Mouse (Mus musculus) G1E (cell line): ENCODE data around the gene Zfp777. TPM values are rescaled to one million over a fixed set of nuclear protein-coding genes. Genes with fewer than 3 reads are reported as not detected.

Source experiments
- ATAC-seq: 2 replicates; pipeline ENCODE4 v1.8.0; 2016; ENCODE audit warnings: mild to moderate bottlenecking; ENCODE audit not compliant: insufficient number of reproducible peaks, poor library complexity, low FRiP score, severe bottlenecking; ENCODE audit errors: extremely low read depth
- DNase-seq: peaks from one replicate; pipeline ENCODE4 v3.0.0; 2012; ENCODE audit warnings: low spot score
- H3K27me3 ChIP-seq: 2 replicates; pipeline ENCODE4 v1.6.1; 2012; ENCODE audit warnings: mild to moderate bottlenecking, low read length, inconsistent platforms; ENCODE audit not compliant: insufficient read depth
- H3K36me3 ChIP-seq: replicated peaks from 2 replicates; pipeline ENCODE3; 2012; ENCODE audit warnings: mild to moderate bottlenecking, inconsistent platforms
- H3K4me1 ChIP-seq: 2 replicates; pipeline ENCODE4 v1.6.1; 2012; ENCODE audit warnings: low read depth, low read length, inconsistent platforms, mixed read lengths; ENCODE audit not compliant: insufficient read depth
- H3K4me3 ChIP-seq: 2 replicates; pipeline ENCODE4 v1.5.1; 2012; ENCODE audit warnings: low read depth, mild to moderate bottlenecking, inconsistent platforms, low read length, moderate library complexity, mixed read lengths
- H3K9me3 ChIP-seq: replicated peaks from 2 replicates; pipeline ENCODE4 v1.6.1; 2012; ENCODE audit warnings: inconsistent platforms
- CTCF ChIP-seq: IDR thresholded peaks from 2 replicates; pipeline ENCODE4 v1.5.1; 2012; ENCODE audit warnings: low read depth, low read length, inconsistent platforms, mixed read lengths
- GATA1 ChIP-seq: IDR thresholded peaks from 2 replicates; pipeline ENCODE4 v1.6.1; 2012; ENCODE audit warnings: borderline replicate concordance, low read length, inconsistent platforms, mixed read lengths
- GATA2 ChIP-seq: IDR thresholded peaks from 2 replicates; pipeline ENCODE4 v1.6.1; 2012; ENCODE audit warnings: low read depth, low read length, inconsistent platforms, borderline replicate concordance
- POLR2AphosphoS5 ChIP-seq: IDR thresholded peaks from 2 replicates; pipeline ENCODE4 v1.6.1; 2012; ENCODE audit warnings: low read depth, low read length, inconsistent platforms; ENCODE audit not compliant: insufficient replicate concordance
- TAL1 ChIP-seq: conservative IDR thresholded peaks from 2 replicates; pipeline ENCODE4 v1.6.1; 2012; ENCODE audit warnings: low read depth, low read length, inconsistent platforms, mixed read lengths
- polyA plus RNA-seq: library from polyadenylated mRNA; stranded (reverse); fragments of >175 nt; gene quantifications from 2 replicates; pipeline ENCODE4 v1.2.3, GENCODE M21; 2012
- total RNA-seq, 2 experiments: library from RNA; stranded (forward) in 1 of 2; stranded (reverse) in 1 of 2; fragments of 200-1000 nt in 1 of 2; fragments of >200 nt in 1 of 2; fragmentation: Nextera tagmentation in 1 of 2; gene quantifications; 2 replicates each; pipeline ENCODE4 v1.2.3; 2014 to 2017

Zfp777 gene
- total and polyA plus RNA-seq, 3 experiments, result 25.4 to 69.6 (median 28.0) TPM

DNA sequence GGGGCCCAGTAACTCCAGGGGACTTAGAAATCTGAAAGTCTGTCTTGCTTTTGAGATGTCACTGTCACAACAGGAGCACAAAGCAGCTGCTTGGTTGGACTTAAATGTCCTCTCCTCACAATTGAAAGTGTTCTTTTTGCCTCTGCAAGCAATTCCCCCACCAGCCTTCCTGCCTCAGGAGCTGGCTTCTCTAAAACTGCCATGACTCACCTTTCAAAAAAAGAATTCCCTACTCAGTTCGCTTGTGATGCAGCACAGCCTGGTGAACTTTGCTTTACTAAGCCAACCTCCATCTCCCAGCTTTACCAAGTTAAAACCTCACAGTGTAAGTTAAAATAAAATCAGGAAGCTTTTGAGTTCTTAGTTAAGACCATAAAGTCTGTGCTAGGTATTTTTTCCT, 27.0 kb downstream of the Zfp777 start:
- TF ChIP-seq TAL1 (no peak), CTCF (no peak), POLR2AphosphoS5 (no peak), GATA1 (no peak), GATA2 (no peak)
- Histone ChIP-seq H3K36me3 (peaks cover 81% of the 10 kb centered on the region), H3K9me3 (peaks cover 7% of the 10 kb centered on the region; the same call in 1 of the 2 replicates), H3K27me3 (no peaks in the 10 kb centered on the region; the same call in 1 of the 2 replicates), H3K4me1 (peaks cover 6% of the 10 kb centered on the region), H3K4me3 (no peak overlapping the region)
- DNase-seq (no peak), ATAC-seq (no peak)

DNA sequence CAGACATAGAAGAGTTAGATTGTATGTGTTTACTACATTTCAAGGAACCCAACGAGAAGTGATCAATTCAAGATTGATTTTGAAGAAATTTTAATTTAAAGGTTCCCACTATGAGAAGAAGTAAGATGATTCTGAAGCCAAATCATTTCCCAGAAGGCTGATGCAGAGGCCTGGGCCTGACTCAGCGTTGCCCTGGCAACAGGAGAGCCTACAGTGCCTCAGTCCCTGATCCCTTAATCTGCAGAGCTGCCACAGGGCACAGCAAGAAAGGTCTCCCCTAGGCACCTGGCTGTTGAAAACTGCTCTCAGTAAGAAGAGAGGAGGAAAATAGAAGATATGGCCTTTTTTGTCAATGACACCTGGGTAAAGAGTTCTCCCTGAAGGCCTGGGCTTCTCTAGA, 28.7 kb downstream of the Zfp777 start:
- ATAC-seq, result no peak
- Histone ChIP-seq H3K27me3 (no peaks in the 10 kb centered on the region; the same call in 1 of the 2 replicates), H3K36me3 (peaks cover 64% of the 10 kb centered on the region), H3K4me3 (no peak overlapping the region), H3K4me1 (peaks cover 13% of the 10 kb centered on the region), H3K9me3 (0 out of 2 replicates have a peak, but pooled peaks cover 2% of the 10 kb centered on the region)
- TF ChIP-seq GATA2 (no peak), TAL1 (no peak), POLR2AphosphoS5 (no peak), CTCF (no peak), GATA1 (no peak)
- DNase-seq, result no peak

DNA sequence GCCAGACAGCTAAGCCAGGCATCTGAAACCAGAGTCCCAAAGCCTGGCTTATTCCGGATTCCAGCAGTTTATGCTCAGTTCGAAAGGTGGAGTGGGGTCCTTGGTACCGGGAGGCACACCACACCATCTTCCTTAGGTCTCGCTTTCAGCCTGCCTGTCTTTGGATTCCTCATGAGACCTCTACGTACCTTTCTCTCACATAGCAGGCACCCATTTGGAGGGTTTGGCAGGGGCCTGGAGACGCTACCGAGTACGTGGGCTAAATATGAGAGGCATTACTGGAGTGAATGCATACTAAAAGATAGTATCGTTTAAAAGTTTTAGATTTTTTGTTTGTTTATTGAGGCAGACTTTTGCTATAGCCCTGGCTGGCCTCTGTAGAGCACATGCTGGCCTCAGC, 31.9 kb downstream of the Zfp777 start:
- peaks cover 36% of the 10 kb centered on the region for H3K36me3 ChIP-seq
- no peaks in the 10 kb centered on the region for H3K9me3 ChIP-seq
- peaks cover 13% of the 10 kb centered on the region for H3K4me1 ChIP-seq
- H3K27me3 ChIP-seq, result 0 out of 2 replicates have a peak, but pooled peaks cover 3% of the 10 kb centered on the region
- TF ChIP-seq GATA2 (no peak), GATA1 (no peak), POLR2AphosphoS5 (no peak), TAL1 (no peak), CTCF (no peak)
- ATAC-seq (no peak), DNase-seq (no peak)
- H3K4me3 ChIP-seq, result no peak overlapping the region

DNA sequence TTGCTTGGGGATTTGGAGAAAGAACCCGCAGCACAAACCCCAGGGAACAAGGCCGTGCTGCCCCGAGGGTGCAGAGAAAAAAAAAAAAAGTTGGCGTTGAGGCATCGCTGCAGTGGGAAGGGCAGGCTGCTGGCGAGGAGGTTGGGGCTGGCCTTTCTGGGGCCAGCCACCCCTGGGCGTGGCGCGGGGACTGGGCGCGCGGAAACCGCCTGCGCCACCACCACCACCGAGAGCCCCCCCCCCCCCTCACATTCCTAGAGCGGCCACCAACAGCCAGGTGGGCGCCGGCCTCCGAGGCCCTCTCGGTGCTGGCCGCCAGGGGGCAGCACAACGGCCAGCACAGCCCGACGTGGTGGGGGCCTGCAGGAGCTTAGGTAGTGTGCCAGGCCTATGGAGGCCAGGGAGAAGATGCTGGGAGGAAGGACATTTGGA, 32.6 kb downstream of the Zfp777 start:
- DNase-seq (peak; percentile 86), ATAC-seq (peak; percentile 40; the same call in 1 of the 2 replicates)
- peak; percentile 68; the same call in 1 of the 2 replicates for TF ChIP-seq CTCF
- TF ChIP-seq GATA2, result no peak
- TF ChIP-seq POLR2AphosphoS5, result no peak
- TF ChIP-seq TAL1, result no peak
- TF ChIP-seq GATA1, result no peak
- H3K36me3 ChIP-seq, result peaks cover 29% of the 10 kb centered on the region
- 0 out of 2 replicates have a peak, but pooled peaks cover 3% of the 10 kb centered on the region for H3K27me3 ChIP-seq
- H3K4me3 ChIP-seq, result peak overlapping the region; percentile 62; the same call in 1 of the 2 replicates
- H3K9me3 ChIP-seq, result no peaks in the 10 kb centered on the region
- H3K4me1 ChIP-seq, result peaks cover 13% of the 10 kb centered on the region

DNA sequence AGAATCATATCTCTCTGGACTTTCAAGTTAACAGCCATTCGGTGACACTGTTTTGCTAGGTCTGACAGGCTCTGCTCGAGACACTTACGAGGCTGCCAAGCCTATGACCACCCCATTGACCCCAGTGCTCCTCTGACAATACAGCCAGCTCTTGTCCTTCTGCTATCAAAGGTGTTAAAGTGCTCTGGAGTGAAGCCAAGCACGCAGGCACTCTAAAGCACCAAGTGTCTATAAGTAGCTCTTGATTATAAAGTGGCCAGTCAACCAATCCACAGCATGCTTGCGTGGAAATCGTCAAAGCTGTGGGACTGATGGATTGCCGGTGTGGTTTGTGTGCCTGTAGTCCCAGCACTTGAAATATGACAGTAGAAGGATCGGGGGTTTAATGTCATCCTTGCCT, 38.0 kb downstream of the Zfp777 start:
- no peak for TF ChIP-seq POLR2AphosphoS5
- no peak for TF ChIP-seq TAL1
- no peak for TF ChIP-seq CTCF
- no peak for TF ChIP-seq GATA1
- no peak for TF ChIP-seq GATA2
- Histone ChIP-seq H3K27me3 (peaks cover 10% of the 10 kb centered on the region; the same call in 1 of the 2 replicates), H3K36me3 (no peaks in the 10 kb centered on the region), H3K4me1 (peaks cover 6% of the 10 kb centered on the region), H3K4me3 (no peak overlapping the region), H3K9me3 (no peaks in the 10 kb centered on the region)
- DNase-seq (no peak), ATAC-seq (no peak)

DNA sequence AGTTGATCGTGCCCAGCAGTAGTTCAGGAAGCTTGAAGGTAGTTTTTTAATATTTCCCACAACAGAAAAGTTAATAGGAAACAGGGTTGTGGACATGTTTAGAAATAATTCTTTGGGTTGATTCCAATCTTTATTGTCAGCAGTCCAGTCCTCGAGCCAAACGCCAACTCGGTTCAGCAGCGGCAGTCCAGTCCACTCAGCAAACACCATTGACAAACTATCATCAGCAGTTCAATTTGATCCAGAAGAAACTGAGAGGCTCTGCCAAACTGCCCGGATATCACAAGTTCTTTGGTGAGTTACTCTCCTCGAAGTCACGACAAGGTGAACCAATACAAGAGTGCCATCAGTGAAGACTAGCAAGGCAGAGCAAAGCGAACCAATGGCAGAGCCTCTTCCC, 53.0 kb downstream of the Zfp777 start:
- H3K27me3 ChIP-seq, result peaks cover 22% of the 10 kb centered on the region
- DNase-seq, result no peak
- no peaks in the 10 kb centered on the region for H3K9me3 ChIP-seq
- TF ChIP-seq TAL1 (no peak), POLR2AphosphoS5 (no peak), CTCF (no peak), GATA2 (no peak), GATA1 (no peak)
- no peak overlapping the region for H3K4me3 ChIP-seq
- no peaks in the 10 kb centered on the region for H3K4me1 ChIP-seq
- no peaks in the 10 kb centered on the region for H3K36me3 ChIP-seq
- ATAC-seq, result no peak

DNA sequence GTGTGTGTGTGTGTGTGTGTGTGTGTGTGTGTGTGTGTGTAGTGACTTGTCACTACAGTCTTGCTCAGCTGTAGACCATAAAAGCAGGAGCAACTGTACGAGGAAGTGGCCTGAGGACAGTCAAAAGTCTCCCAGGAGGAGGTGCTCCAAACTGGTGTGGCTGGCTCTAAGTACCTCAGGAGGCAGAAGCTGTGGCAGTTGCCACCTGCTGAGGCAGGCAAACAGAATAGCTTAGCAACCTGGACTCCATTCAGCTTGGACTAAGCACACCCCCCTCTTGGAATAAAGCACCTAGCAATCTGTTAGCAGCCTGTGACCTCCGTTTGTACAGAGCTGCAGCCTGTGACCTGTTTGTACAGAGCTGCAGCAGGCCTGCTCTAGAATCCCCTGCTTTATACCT, 64.8 kb downstream of the Zfp777 start:
- Histone ChIP-seq H3K36me3 (no peaks in the 10 kb centered on the region), H3K4me1 (peaks cover 3% of the 10 kb centered on the region), H3K4me3 (no peak overlapping the region), H3K9me3 (no peaks in the 10 kb centered on the region), H3K27me3 (peaks cover 24% of the 10 kb centered on the region)
- TF ChIP-seq TAL1 (no peak), GATA1 (no peak), POLR2AphosphoS5 (no peak), GATA2 (no peak), CTCF (no peak)
- DNase-seq (no peak), ATAC-seq (no peak)
